Mouse (Mus musculus) heart, embryonic 15.5 days (tissue): ENCODE results near the gene Plaa. TPM values are rescaled to one million over a fixed set of nuclear protein-coding genes. Genes with fewer than 3 reads are reported as not detected.

Experiments used
- ATAC-seq: fragments of 200-750 bp; cut with Nextera tagmentation; replicated peaks from 2 replicates; pipeline ENCODE4 v1.8.0; 2017; ENCODE audit warnings: low read depth, moderate TSS enrichment; ENCODE audit not compliant: insufficient number of reproducible peaks, insufficient read depth, low FRiP score
- H3K27ac ChIP-seq: fragments of 300-500 bp; sonication (generic); 2 replicates; pipeline ENCODE4 v1.5.1; 2015; ENCODE audit warnings: mild to moderate bottlenecking, inconsistent platforms
- H3K27me3 ChIP-seq: fragments of 300-500 bp; sonication (generic); 2 replicates; pipeline ENCODE4 v1.6.1; 2015; ENCODE audit warnings: inconsistent platforms
- H3K36me3 ChIP-seq: fragments of 300-500 bp; sonication (generic); 2 replicates; pipeline ENCODE4 v1.6.1; 2015; ENCODE audit warnings: mild to moderate bottlenecking, inconsistent platforms
- H3K4me1 ChIP-seq: fragments of 300-500 bp; sonication (generic); replicated peaks from 2 replicates; pipeline ENCODE4 v1.6.1; 2015; ENCODE audit warnings: inconsistent platforms
- H3K4me2 ChIP-seq: fragments of 300-500 bp; sonication (generic); 2 replicates; pipeline ENCODE4 v1.6.1; 2015; ENCODE audit warnings: inconsistent platforms, mild to moderate bottlenecking, moderate library complexity
- H3K4me3 ChIP-seq: fragments of 300-500 bp; sonication (generic); 2 replicates; pipeline ENCODE4 v1.5.1; 2015; ENCODE audit warnings: mild to moderate bottlenecking, inconsistent platforms
- H3K9ac ChIP-seq: fragments of 300-500 bp; sonication (generic); 2 replicates; pipeline ENCODE4 v1.6.1; 2015; ENCODE audit warnings: mild to moderate bottlenecking, inconsistent platforms
- H3K9me3 ChIP-seq: fragments of 300-500 bp; sonication (generic); replicated peaks from 2 replicates; pipeline ENCODE4 v1.6.1; 2016; ENCODE audit warnings: inconsistent platforms
- WGBS: fragments of 180-500 bp; shearing (Covaris S2); methylation state at CpG from one replicate; pipeline ENCODE4 v1.1.7; 2015; ENCODE audit warnings: mixed read lengths; 5-methylcytosine and 5-hydroxymethylcytosine counted together
- polyA plus RNA-seq: library from polyadenylated mRNA; unstranded; fragments of >200 nt; fragmentation: Nextera tagmentation; extraction: Ambion mirVana; gene quantifications from 2 replicates; pipeline ENCODE4 v1.2.1, GENCODE M21; 2015

Plaa gene
- polyA plus RNA-seq, 1 experiment from 2014 or later = 48.3 TPM

DNA sequence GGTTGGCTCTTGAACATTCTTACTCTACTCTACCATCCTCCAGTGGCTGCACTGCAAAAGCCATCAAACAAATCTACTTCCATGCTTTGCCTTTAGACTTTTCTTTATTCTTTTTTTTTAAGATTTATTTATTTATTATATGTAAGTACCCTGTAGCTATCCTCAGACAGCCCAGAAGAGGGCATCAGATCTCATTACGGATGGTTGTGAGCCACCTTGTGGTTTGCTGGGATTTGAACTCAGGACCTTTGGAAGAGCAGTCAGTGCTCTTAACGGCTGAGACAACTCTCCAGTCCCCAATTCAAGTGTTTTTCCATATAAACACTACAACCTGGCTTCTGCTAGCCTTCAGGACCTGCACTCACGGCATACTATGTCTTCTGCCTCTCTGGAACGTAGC, 1.6 kb downstream of the Plaa start:
- H3K9me3 ChIP-seq = no peaks in the 10 kb centered on the region
- ATAC-seq = no peak
- peak overlapping the region; percentile 81; the same call in 1 of the 2 replicates for H3K4me2 ChIP-seq
- H3K27ac ChIP-seq = no peak overlapping the region
- WGBS = 82% methylated on average over 4 of the region's 4 CpGs
- no peak overlapping the region for H3K9ac ChIP-seq
- no peaks in the 10 kb centered on the region for H3K36me3 ChIP-seq
- H3K4me3 ChIP-seq = no peak overlapping the region
- H3K27me3 ChIP-seq = no peaks in the 10 kb centered on the region
- H3K4me1 ChIP-seq = peaks cover 22% of the 10 kb centered on the region

- no peaks in the 10 kb centered on the region for H3K9me3 ChIP-seq
- H3K4me3 ChIP-seq = no peak overlapping the region
- no peak overlapping the region for H3K4me2 ChIP-seq
- 0 out of 2 replicates have a peak, but pooled peaks cover 4% of the 10 kb centered on the region for H3K4me1 ChIP-seq
- H3K36me3 ChIP-seq = no peaks in the 10 kb centered on the region
- H3K27ac ChIP-seq = no peak overlapping the region
- H3K27me3 ChIP-seq = no peaks in the 10 kb centered on the region
- H3K9ac ChIP-seq = no peak overlapping the region
- no peak for ATAC-seq
Observed at GRCm38 (mm10) chr4:94592709-94593108, 10.3 kb downstream of the Plaa start.

- H3K4me1 ChIP-seq = 0 out of 2 replicates have a peak, but pooled peaks cover 4% of the 10 kb centered on the region
- H3K27me3 ChIP-seq = no peaks in the 10 kb centered on the region
- no peak for ATAC-seq
Observed at GRCm38 (mm10) chr4:94591765-94592381, 11.2 kb downstream of the Plaa start.

GRCm38 (mm10) chr4:94572677-94573076, 30.4 kb downstream of the Plaa start:
- H3K27me3 ChIP-seq = no peaks in the 10 kb centered on the region
- WGBS = 92% methylated on average over 4 of the region's 4 CpGs
- H3K27ac ChIP-seq = no peak overlapping the region
- no peaks in the 10 kb centered on the region for H3K4me1 ChIP-seq
- no peak for ATAC-seq
- no peak overlapping the region for H3K9ac ChIP-seq
- H3K9me3 ChIP-seq = no peaks in the 10 kb centered on the region
- H3K36me3 ChIP-seq = peaks cover 28% of the 10 kb centered on the region
- no peak overlapping the region for H3K4me3 ChIP-seq
- no peak overlapping the region for H3K4me2 ChIP-seq

More at GRCm38 (mm10) chr4:94591765-94592381, 11.2 kb downstream of the Plaa start:
- Histone ChIP-seq H3K36me3 (no peaks in the 10 kb centered on the region), H3K4me3 (no peak overlapping the region), H3K9me3 (no peaks in the 10 kb centered on the region), H3K27ac (no peak overlapping the region), H3K4me2 (no peak overlapping the region), H3K9ac (no peak overlapping the region)
- 69% methylated on average over 4 of the region's 4 CpGs for WGBS

DNA sequence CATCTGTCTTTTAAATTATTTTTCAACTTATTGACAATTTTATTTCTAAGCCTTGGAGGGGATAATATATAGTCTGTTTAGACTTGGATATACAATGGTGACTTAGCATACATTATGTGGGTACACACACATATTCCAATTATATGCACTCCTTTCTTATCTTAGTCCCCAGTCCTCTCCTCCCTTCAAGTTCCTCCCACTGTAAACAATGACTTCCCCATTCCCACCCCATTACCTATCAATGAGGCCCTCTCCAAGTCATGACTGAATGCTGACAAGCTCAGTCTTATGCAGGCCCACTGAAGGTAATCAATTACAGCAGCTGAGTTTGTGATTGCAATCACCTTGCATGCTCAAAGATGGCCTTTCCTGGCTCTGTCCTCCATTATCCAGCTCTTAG, 38.7 kb downstream of the Plaa start:
- H3K36me3 ChIP-seq = peaks cover 8% of the 10 kb centered on the region
- H3K27ac ChIP-seq = no peak overlapping the region
- no peak overlapping the region for H3K4me3 ChIP-seq
- H3K4me1 ChIP-seq = no peaks in the 10 kb centered on the region
- H3K9me3 ChIP-seq = no peaks in the 10 kb centered on the region
- H3K9ac ChIP-seq = no peak overlapping the region
- no peak for ATAC-seq
- no peaks in the 10 kb centered on the region for H3K27me3 ChIP-seq
- no peak overlapping the region for H3K4me2 ChIP-seq

DNA sequence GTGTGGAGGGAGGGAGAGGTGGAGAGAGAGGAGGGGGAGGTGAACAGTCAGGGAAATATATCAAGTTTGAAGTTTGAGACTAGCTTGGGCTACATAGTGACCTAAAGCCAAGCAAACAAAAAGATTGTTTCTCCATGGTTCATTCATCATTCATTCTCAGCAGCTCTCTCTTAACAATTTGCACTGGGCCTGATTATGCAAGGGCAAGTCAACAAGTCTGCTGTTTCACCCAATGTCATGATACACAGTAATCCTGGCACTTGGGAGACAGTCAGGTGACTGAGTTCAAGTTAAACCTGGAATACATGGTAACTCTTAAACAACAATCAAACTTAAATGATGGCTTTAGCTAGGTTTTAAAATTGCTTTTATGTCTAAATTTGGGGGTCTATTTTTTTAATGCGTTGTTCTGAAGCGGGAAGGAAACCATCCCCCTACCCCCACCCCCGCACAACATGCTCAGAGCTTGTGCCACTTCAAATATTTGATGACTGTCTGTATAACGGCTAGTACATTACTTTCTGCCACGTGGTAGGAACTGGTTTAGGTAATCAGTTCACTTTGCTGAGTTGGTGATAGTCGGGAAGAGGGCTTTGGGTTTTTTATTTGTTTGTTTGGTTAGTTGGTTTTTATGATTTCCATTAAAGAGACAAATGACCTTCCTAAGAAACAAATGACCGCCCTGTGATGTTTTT, 40.9 kb downstream of the Plaa start:
- Histone ChIP-seq H3K36me3 (no peaks in the 10 kb centered on the region), H3K4me1 (no peaks in the 10 kb centered on the region), H3K9me3 (no peaks in the 10 kb centered on the region), H3K9ac (no peak overlapping the region), H3K27ac (no peak overlapping the region), H3K4me3 (no peak overlapping the region), H3K27me3 (no peaks in the 10 kb centered on the region), H3K4me2 (no peak overlapping the region)
- 73% methylated on average over 7 of the region's 7 CpGs for WGBS
- ATAC-seq = no peak

- Histone ChIP-seq H3K27me3 (no peaks in the 10 kb centered on the region), H3K4me2 (no peak overlapping the region), H3K36me3 (no peaks in the 10 kb centered on the region), H3K9ac (no peak overlapping the region), H3K27ac (no peak overlapping the region), H3K9me3 (no peaks in the 10 kb centered on the region), H3K4me3 (no peak overlapping the region), H3K4me1 (peaks cover 3% of the 10 kb centered on the region)
- WGBS = 85% methylated on average over 1 of the region's 1 CpGs
- ATAC-seq = no peak
Observed at GRCm38 (mm10) chr4:94560316-94560715, 42.7 kb downstream of the Plaa start.

- no peaks in the 10 kb centered on the region for H3K27me3 ChIP-seq
- H3K4me3 ChIP-seq = no peak overlapping the region
- no peak overlapping the region for H3K9ac ChIP-seq
- ATAC-seq = no peak
- no peaks in the 10 kb centered on the region for H3K9me3 ChIP-seq
- no peak overlapping the region for H3K27ac ChIP-seq
- H3K4me1 ChIP-seq = peaks cover 7% of the 10 kb centered on the region
- no peak overlapping the region for H3K4me2 ChIP-seq
- no peaks in the 10 kb centered on the region for H3K36me3 ChIP-seq
- WGBS = 69% methylated on average over 2 of the region's 2 CpGs
Observed at GRCm38 (mm10) chr4:94559266-94559665, 43.8 kb downstream of the Plaa start.

GRCm38 (mm10) chr4:94557145-94557544, 45.9 kb downstream of the Plaa start:
- no peaks in the 10 kb centered on the region for H3K9me3 ChIP-seq
- no peak overlapping the region for H3K27ac ChIP-seq
- H3K36me3 ChIP-seq = no peaks in the 10 kb centered on the region
- H3K4me1 ChIP-seq = peaks cover 7% of the 10 kb centered on the region
- WGBS = 76% methylated on average over 7 of the region's 7 CpGs
- no peaks in the 10 kb centered on the region for H3K27me3 ChIP-seq
- peak overlapping the region; percentile 32 for H3K4me2 ChIP-seq
- H3K9ac ChIP-seq = no peak overlapping the region
- no peak for ATAC-seq
- no peak overlapping the region for H3K4me3 ChIP-seq

DNA sequence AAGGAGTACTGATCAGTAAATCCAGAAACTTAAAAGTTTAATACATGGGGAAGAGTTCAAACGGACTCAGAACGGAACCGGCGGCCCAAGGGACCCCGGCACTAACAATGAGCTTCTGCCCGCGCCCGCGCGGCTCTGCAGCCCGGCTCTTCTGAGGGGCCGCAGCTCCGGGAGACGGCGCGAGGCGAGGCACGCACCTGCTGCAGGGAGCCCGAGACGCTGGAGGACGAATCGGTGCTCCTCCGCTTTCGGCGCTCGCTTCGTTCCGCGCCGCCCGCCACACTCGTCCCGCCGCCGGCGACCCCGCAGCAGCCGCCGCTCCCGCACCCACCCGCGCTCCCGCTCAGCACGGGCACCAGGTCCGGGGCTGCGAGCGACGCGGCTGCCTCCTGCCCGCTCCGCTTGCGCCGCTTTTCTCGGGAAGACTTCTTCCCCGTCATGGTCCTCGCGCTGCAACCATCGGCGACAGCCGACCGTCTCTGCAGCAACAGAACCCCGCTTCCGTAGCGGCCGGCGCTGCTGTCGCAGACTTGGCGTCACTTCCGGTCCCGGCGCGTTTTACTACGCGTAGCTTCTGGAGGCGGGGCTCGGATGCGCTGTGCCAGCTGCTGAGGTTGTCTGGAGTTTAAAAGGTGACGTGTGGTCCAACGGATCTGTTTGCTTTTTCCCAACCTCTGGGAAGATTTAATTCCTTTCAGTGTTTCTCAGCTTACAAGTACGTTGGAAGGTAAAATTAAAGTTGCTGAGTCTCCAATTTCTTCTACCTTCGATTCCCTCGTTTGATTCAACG, 46.6 kb downstream of the Plaa start, which contains the start of the genes Gm10306 and Caap1:
Gm10306 (plus strand) TSS at position 282 of the 790 bp plus-strand sequence.
Caap1 (minus strand) TSS at position 532 of the 790 bp plus-strand sequence.
- Histone ChIP-seq H3K27ac (peak within 1 kb of the TSS; percentile 75), H3K4me2 (peak within 1 kb of the TSS; percentile 70), H3K4me1 (peaks cover 7% of the 10 kb centered on the region), H3K4me3 (peak within 1 kb of the TSS; percentile 99), H3K36me3 (no peaks in the 10 kb centered on the region), H3K27me3 (no peaks in the 10 kb centered on the region), H3K9ac (peak within 1 kb of the TSS; percentile 88), H3K9me3 (no peaks in the 10 kb centered on the region)
- WGBS = 1% methylated on average over 75 of the region's 83 CpGs
- ATAC-seq = peak; percentile 94

DNA sequence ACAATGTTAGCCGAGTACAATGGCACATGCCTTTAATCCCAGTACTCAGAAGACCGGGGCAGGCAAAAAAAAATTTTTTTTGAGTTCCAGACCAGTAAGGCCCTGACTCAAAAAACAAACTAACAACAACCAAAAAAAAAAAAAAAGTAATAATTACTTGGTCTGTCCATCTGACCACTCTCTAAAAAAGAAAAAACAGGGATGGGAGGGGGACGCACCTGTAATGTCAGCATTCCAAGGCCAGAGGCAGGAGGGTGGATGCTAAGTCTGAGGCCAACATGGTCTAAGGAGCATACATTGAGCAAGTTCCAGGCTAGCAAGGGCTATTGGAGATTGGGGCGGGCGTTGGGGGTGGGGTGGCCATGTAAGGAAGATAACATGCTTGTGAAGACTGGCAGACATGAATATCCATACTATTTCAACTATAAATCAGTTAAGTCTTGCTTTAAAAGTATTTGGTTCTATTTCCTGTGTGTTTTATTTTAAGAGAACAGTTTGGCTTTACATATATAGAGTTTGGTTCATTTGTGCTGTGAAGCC, 48.0 kb downstream of the Plaa start:
- Histone ChIP-seq H3K27ac (no peak overlapping the region), H3K4me2 (peak overlapping the region; percentile 70), H3K27me3 (no peaks in the 10 kb centered on the region), H3K9me3 (no peaks in the 10 kb centered on the region), H3K9ac (no peak overlapping the region), H3K36me3 (0 out of 2 replicates have a peak, but pooled peaks cover 2% of the 10 kb centered on the region), H3K4me3 (peak overlapping the region; percentile 99; the same call in 1 of the 2 replicates), H3K4me1 (peaks cover 7% of the 10 kb centered on the region)
- 90% methylated on average over 5 of the region's 5 CpGs for WGBS
- no peak for ATAC-seq
